Mouse (Mus musculus): ENCODE results near the gene Plaa. TPM values are rescaled to one million over a fixed set of nuclear protein-coding genes. Genes with fewer than 3 reads are reported as not detected.

The Plaa gene
- total and polyA plus RNA-seq, 3 experiments: 63.7 to 102 (median 85.1) TPM

DNA sequence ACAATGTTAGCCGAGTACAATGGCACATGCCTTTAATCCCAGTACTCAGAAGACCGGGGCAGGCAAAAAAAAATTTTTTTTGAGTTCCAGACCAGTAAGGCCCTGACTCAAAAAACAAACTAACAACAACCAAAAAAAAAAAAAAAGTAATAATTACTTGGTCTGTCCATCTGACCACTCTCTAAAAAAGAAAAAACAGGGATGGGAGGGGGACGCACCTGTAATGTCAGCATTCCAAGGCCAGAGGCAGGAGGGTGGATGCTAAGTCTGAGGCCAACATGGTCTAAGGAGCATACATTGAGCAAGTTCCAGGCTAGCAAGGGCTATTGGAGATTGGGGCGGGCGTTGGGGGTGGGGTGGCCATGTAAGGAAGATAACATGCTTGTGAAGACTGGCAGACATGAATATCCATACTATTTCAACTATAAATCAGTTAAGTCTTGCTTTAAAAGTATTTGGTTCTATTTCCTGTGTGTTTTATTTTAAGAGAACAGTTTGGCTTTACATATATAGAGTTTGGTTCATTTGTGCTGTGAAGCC is 48.0 kb downstream of the Plaa start:
- Histone ChIP-seq H3K9ac (ENCODE audit: control insufficient read depth, low read depth, low read length, poor library complexity, severe bottlenecking) (peak overlapping the region; percentile 97), H3K4me1 (ENCODE audit: control insufficient read depth in 1 of 2, insufficient read depth in 2 of 2, low read length in 2 of 2) (peaks cover 2 to 5% of the 10 kb centered on the region in 2 experiments; a peak in 3 of 4 replicates), H3K9me3 (replicated peaks; ENCODE audit: insufficient read depth, low read length) (no peaks in the 10 kb centered on the region), H3K79me2 (ENCODE audit: control insufficient read depth, insufficient read depth, low read length, poor library complexity) (peaks cover 19% of the 10 kb centered on the region), H3K4me3 (ENCODE audit: control insufficient read depth in 1 of 2, insufficient read depth in 1 of 2, low read depth in 2 of 2, low read length in 2 of 2) (peak overlapping the region; percentile 82 to 99), H3K36me3 (ENCODE audit: control insufficient read depth in 1 of 2, insufficient read depth in 2 of 2, low read length in 2 of 2) (peaks cover 3 to 14% of the 10 kb centered on the region in 2 experiments; a peak in 3 of 4 replicates), H3K27me3 (ENCODE audit: control insufficient read depth in 1 of 2, insufficient read depth in 2 of 2, low read length in 2 of 2) (no peaks in the 10 kb centered on the region), H3K27ac (ENCODE audit: control insufficient read depth, low read depth, low read length) (no peak overlapping the region)
- TF ChIP-seq ZMIZ1 (IDR thresholded peaks at IDR 0.05; ENCODE audit: low read depth, low read length) (no peak), MAZ (IDR thresholded peaks at IDR 0.05; ENCODE audit: low read depth, low read length) (0 out of 2 replicates have a peak, but pooled peaks have one; percentile 31)
- peak; percentile 51 for DNase-seq (ENCODE audit: low read depth, low spot score)

- no peak overlapping the region for H3K27ac ChIP-seq (ENCODE audit: control insufficient read depth, low read depth, low read length)
- H3K4me3 ChIP-seq (ENCODE audit: control insufficient read depth in 1 of 2, insufficient read depth in 1 of 2, low read depth in 2 of 2, low read length in 2 of 2): no peak overlapping the region
- no peak for DNase-seq (ENCODE audit: low read depth, low spot score)
- no peaks in the 10 kb centered on the region for H3K27me3 ChIP-seq (ENCODE audit: control insufficient read depth in 1 of 2, insufficient read depth in 2 of 2, low read length in 2 of 2)
- H3K36me3 ChIP-seq (ENCODE audit: control insufficient read depth in 1 of 2, insufficient read depth in 2 of 2, low read length in 2 of 2): peaks cover 5 to 6% of the 10 kb centered on the region in 2 experiments; a peak in 3 of 4 replicates
- no peaks in the 10 kb centered on the region; a peak in 1 of 4 replicates for H3K4me1 ChIP-seq (ENCODE audit: control insufficient read depth in 1 of 2, insufficient read depth in 2 of 2, low read length in 2 of 2)
- H3K9ac ChIP-seq (ENCODE audit: control insufficient read depth, low read depth, low read length, poor library complexity, severe bottlenecking): no peak overlapping the region
- no peaks in the 10 kb centered on the region for H3K9me3 ChIP-seq (replicated peaks; ENCODE audit: insufficient read depth, low read length)
- TF ChIP-seq SIN3A (IDR thresholded peaks at IDR 0.05; ENCODE audit: low read length) (no peak), MYB (IDR thresholded peaks at IDR 0.05; ENCODE audit: low read depth, low read length) (no peak)
- no peaks in the 10 kb centered on the region for H3K79me2 ChIP-seq (ENCODE audit: control insufficient read depth, insufficient read depth, low read length, poor library complexity)
These were observed 58.7 kb downstream of the Plaa start for GRCm38 (mm10) chr4:94544321-94544720.

DNA sequence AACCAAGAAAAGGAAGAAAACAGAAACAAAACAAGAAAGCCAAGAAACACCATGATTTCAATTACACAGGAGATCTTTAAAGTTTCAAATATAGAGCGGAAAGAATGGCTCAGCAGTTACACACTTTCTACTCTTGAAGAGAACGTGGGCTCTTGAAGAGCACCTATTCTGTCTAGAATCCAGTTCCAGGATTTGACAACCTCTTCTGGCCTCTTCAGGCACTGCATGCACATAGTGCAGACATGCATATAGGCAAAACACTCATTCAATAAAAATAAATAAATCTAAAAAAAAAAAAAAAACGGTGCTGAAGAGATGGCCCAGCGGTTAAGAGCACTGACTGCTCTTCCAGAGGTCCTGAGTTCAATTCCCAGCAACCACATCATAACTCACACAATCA is 60.0 kb downstream of the Plaa start:
- no peaks in the 10 kb centered on the region; a peak in 1 of 4 replicates for H3K4me1 ChIP-seq (ENCODE audit: control insufficient read depth in 1 of 2, insufficient read depth in 2 of 2, low read length in 2 of 2)
- TF ChIP-seq MYB (IDR thresholded peaks at IDR 0.05; ENCODE audit: low read depth, low read length) (no peak), MAFK (IDR thresholded peaks at IDR 0.05; ENCODE audit: borderline replicate concordance, low read depth, low read length) (no peak), NRF1 (IDR thresholded peaks at IDR 0.05; ENCODE audit: insufficient read depth, low read depth, low read length, poor library complexity, severe bottlenecking) (no peak), POLR2A (IDR thresholded peaks at IDR 0.05; ENCODE audit: control insufficient read depth in 1 of 2, insufficient read depth in 1 of 2, low read depth in 1 of 2, low read length in 2 of 2, poor library complexity in 1 of 2) (no peak)
- H3K9me3 ChIP-seq (replicated peaks; ENCODE audit: insufficient read depth, low read length): no peaks in the 10 kb centered on the region
- H3K27ac ChIP-seq (ENCODE audit: control insufficient read depth, low read depth, low read length): no peak overlapping the region
- no peaks in the 10 kb centered on the region for H3K79me2 ChIP-seq (ENCODE audit: control insufficient read depth, insufficient read depth, low read length, poor library complexity)
- H3K9ac ChIP-seq (ENCODE audit: control insufficient read depth, low read depth, low read length, poor library complexity, severe bottlenecking): no peak overlapping the region
- no peaks in the 10 kb centered on the region for H3K27me3 ChIP-seq (ENCODE audit: control insufficient read depth in 1 of 2, insufficient read depth in 2 of 2, low read length in 2 of 2)
- no peak overlapping the region for H3K4me3 ChIP-seq (ENCODE audit: control insufficient read depth in 1 of 2, insufficient read depth in 1 of 2, low read depth in 2 of 2, low read length in 2 of 2)
- DNase-seq (ENCODE audit: low read depth, low spot score): no peak
- peaks cover 5 to 6% of the 10 kb centered on the region in 2 experiments; a peak in 3 of 4 replicates for H3K36me3 ChIP-seq (ENCODE audit: control insufficient read depth in 1 of 2, insufficient read depth in 2 of 2, low read length in 2 of 2)

- no peaks in the 10 kb centered on the region; the same call in 1 of the 2 replicates for H3K79me2 ChIP-seq (ENCODE audit: control insufficient read depth, insufficient read depth, low read length, poor library complexity)
- H3K9ac ChIP-seq (ENCODE audit: control insufficient read depth, low read depth, low read length, poor library complexity, severe bottlenecking): no peak overlapping the region
- no peak for TF ChIP-seq ZKSCAN1 (IDR thresholded peaks at IDR 0.05; ENCODE audit: low read depth, low read length)
- no peak for TF ChIP-seq MAZ (IDR thresholded peaks at IDR 0.05; ENCODE audit: low read depth, low read length)
- TF ChIP-seq USF2 (IDR thresholded peaks at IDR 0.05; ENCODE audit: borderline replicate concordance in 1 of 2, insufficient read depth in 1 of 2, low read depth in 1 of 2, low read length in 2 of 2): no peak
- TF ChIP-seq ZNF384 (IDR thresholded peaks at IDR 0.05; ENCODE audit: low read depth, low read length): peak; percentile 86
- peaks cover 2 to 5% of the 10 kb centered on the region in 2 experiments for H3K36me3 ChIP-seq (ENCODE audit: control insufficient read depth in 1 of 2, insufficient read depth in 2 of 2, low read length in 2 of 2)
- H3K4me3 ChIP-seq (ENCODE audit: control insufficient read depth in 1 of 2, insufficient read depth in 1 of 2, low read depth in 2 of 2, low read length in 2 of 2): no peak overlapping the region
- no peak for DNase-seq (ENCODE audit: low read depth, low spot score)
- H3K27ac ChIP-seq (ENCODE audit: control insufficient read depth, low read depth, low read length): no peak overlapping the region
- H3K27me3 ChIP-seq (ENCODE audit: control insufficient read depth in 1 of 2, insufficient read depth in 2 of 2, low read length in 2 of 2): no peaks in the 10 kb centered on the region
- no peaks in the 10 kb centered on the region for H3K9me3 ChIP-seq (replicated peaks; ENCODE audit: insufficient read depth, low read length)
- H3K4me1 ChIP-seq (ENCODE audit: control insufficient read depth in 1 of 2, insufficient read depth in 2 of 2, low read length in 2 of 2): no peaks in the 10 kb centered on the region; a peak in 1 of 4 replicates
These were observed 69.8 kb downstream of the Plaa start for GRCm38 (mm10) chr4:94533205-94533604.
